Mouse (Mus musculus) kidney, adult 2 months (tissue): Measurements from ENCODE around the gene Ripply3. TPM values are rescaled to one million over a fixed set of nuclear protein-coding genes. Genes with fewer than 3 reads are reported as not detected.

ENCODE experiments used
- DNase-seq: peaks from one replicate; pipeline ENCODE4 v3.0.0; 2021
- H3K27ac ChIP-seq: fragments of 200-500 bp; 2 replicates; pipeline ENCODE4 v1.5.1; 2012; ENCODE audit warnings: low read depth, low read length, control low read depth, inconsistent platforms; ENCODE audit not compliant: insufficient read depth
- H3K27me3 ChIP-seq: fragments of 200-500 bp; replicated peaks from 2 replicates; pipeline ENCODE4 v1.6.1; 2012; ENCODE audit warnings: mild to moderate bottlenecking, moderate library complexity, low read length, inconsistent platforms; ENCODE audit not compliant: control insufficient read depth, insufficient read depth
- H3K36me3 ChIP-seq: fragments of 200-500 bp; 2 replicates; pipeline ENCODE4 v1.6.1; 2012; ENCODE audit warnings: mild to moderate bottlenecking, moderate library complexity, low read length, inconsistent platforms; ENCODE audit not compliant: control insufficient read depth, insufficient read depth
- H3K4me1 ChIP-seq: fragments of 200-500 bp; 2 replicates; pipeline ENCODE4 v1.6.1; 2011; ENCODE audit warnings: low read length; ENCODE audit not compliant: control insufficient read depth, insufficient read depth
- H3K4me3 ChIP-seq: fragments of 200-500 bp; 2 replicates; pipeline ENCODE4 v1.5.1; 2011; ENCODE audit warnings: mild to moderate bottlenecking, low read depth, low read length, control low read depth; ENCODE audit not compliant: insufficient read depth
- CTCF ChIP-seq: fragments of 200-500 bp; conservative IDR thresholded peaks from 2 replicates; pipeline ENCODE4 v1.5.1; 2011; ENCODE audit warnings: low read depth, mild to moderate bottlenecking, control low read depth, low read length, moderate library complexity, mixed read lengths; ENCODE audit not compliant: insufficient read depth, insufficient read length
- POLR2A ChIP-seq: fragments of 200-500 bp; IDR thresholded peaks from one replicate; pipeline ENCODE4 v1.6.1; 2011; ENCODE audit warnings: low read depth, low read length, control low read depth
- WGBS: fragments of 180-500 bp; shearing (Covaris S2); methylation state at CpG from one replicate; pipeline ENCODE4 v1.1.7; 2018; 5-methylcytosine and 5-hydroxymethylcytosine counted together
- polyA plus RNA-seq: library from polyadenylated mRNA; depleted of rRNA; stranded (reverse); fragments of >200 nt; gene quantifications from 2 replicates; pipeline ENCODE4 v1.2.3, GENCODE M21; 2012; rRNA removed

Gene Ripply3
- polyA plus RNA-seq = 4.6 and 5.3 TPM in 2 replicates

GRCm38 (mm10) chr16:94327781-94328711 lies at the start of gene Ripply3:
TSS of gene Ripply3 (plus strand) at chr16:94328420.
- WGBS = 2% methylated on average over 63 of the region's 63 CpGs
- Histone ChIP-seq H3K27ac (peak within 1 kb of the TSS; percentile 79), H3K4me3 (peak within 1 kb of the TSS; percentile 64), H3K27me3 (no peaks in the 10 kb centered on the region), H3K4me1 (no peaks in the 10 kb centered on the region), H3K36me3 (no peaks in the 10 kb centered on the region)
- DNase-seq = peak; percentile 89
- no peak for TF ChIP-seq CTCF
- TF ChIP-seq POLR2A = peak; percentile 74

DNA sequence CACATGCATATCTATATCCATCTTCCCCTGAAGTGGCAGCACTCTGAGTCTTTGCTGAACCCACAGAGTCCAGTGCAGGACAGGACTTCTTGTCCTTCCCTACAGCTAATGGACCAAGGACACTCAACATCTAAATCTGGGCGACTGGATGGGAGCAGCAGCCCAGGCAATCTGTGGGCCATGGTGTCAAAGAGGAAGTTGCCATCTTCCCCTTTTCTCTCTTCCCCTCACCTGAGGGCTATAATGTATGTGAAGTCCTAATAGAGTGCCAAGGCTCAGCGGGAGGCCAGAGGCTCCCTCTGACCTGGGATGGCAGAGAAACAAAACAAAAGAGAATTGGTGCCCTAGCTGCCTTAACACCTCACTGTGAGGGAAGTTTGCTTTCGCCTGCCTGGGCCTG lies 44.2 kb upstream of the Ripply3 start:
- no peak overlapping the region for H3K27ac ChIP-seq
- DNase-seq = no peak
- no peaks in the 10 kb centered on the region for H3K4me1 ChIP-seq
- H3K4me3 ChIP-seq = no peak overlapping the region
- H3K27me3 ChIP-seq = no peaks in the 10 kb centered on the region
- WGBS = 90% methylated on average over 3 of the region's 3 CpGs
- no peaks in the 10 kb centered on the region for H3K36me3 ChIP-seq
- TF ChIP-seq POLR2A (no peak), CTCF (no peak)

GRCm38 (mm10) chr16:94287826-94288225 lies 40.4 kb upstream of the Ripply3 start:
- TF ChIP-seq POLR2A (no peak), CTCF (no peak)
- DNase-seq = no peak
- H3K27ac ChIP-seq = no peak overlapping the region
- 72% methylated on average over 9 of the region's 9 CpGs for WGBS
- no peak overlapping the region for H3K4me3 ChIP-seq
- H3K27me3 ChIP-seq = no peaks in the 10 kb centered on the region
- H3K4me1 ChIP-seq = no peaks in the 10 kb centered on the region
- H3K36me3 ChIP-seq = no peaks in the 10 kb centered on the region

- WGBS = 7% methylated on average over 38 of the region's 39 CpGs
- TF ChIP-seq POLR2A = no peak
- TF ChIP-seq CTCF = no peak
- H3K27me3 ChIP-seq = no peaks in the 10 kb centered on the region
- peak; percentile 33 for DNase-seq
- H3K36me3 ChIP-seq = no peaks in the 10 kb centered on the region
- H3K4me3 ChIP-seq = peak overlapping the region; percentile 74
- H3K4me1 ChIP-seq = no peaks in the 10 kb centered on the region
- no peak overlapping the region for H3K27ac ChIP-seq
These were observed 38.8 kb upstream of the Ripply3 start for GRCm38 (mm10) chr16:94289138-94290072.

DNA sequence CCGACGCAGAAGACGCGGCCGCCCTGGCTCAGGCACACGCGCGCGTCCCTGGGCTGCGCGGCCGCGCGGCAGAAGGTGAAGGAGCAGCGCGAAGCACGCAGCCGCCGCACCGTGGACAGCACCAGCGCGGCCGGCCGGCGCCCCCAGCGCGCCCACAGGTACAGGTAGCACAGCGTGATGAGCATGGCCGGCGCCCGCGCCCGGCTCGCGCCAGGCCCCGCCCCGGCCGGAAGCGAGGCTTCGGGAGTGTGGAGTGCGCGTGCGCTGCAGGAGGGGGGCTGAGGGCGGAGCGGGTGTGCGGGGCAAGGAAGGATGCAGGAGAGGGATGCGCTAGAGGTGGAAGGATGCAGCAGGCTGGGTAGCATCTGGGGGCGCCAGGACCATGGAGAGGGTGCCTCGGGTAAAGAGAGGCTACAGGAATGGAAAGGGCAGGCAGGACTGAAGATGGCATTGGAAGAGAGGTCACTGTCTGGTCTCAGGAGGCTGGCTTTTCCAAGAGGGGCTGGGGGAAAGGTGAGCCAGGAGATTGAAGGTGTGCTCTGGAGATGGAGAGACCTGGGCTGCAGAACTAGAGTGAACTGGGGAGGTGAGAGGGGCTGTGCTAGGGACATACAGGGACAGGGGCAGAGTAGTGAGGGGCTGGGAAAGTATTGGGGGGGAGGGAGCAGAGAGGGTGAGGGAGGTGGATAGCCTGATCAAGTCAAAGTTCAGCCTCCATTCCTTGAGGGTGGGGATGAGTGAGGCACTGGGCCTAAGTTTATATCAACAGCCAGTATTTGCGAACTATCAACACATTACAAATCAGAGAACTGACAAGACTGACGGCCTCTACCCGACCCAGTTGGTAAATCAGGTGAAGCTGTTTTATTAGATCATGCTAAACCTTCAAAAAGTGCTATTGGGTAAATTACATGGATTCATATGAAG lies 37.9 kb upstream of the Ripply3 start:
- peak overlapping the region; percentile 74 for H3K4me3 ChIP-seq
- H3K27ac ChIP-seq = no peak overlapping the region
- no peaks in the 10 kb centered on the region for H3K27me3 ChIP-seq
- peak; percentile 85 for DNase-seq
- 5% methylated on average over 52 of the region's 52 CpGs for WGBS
- H3K4me1 ChIP-seq = no peaks in the 10 kb centered on the region
- no peaks in the 10 kb centered on the region for H3K36me3 ChIP-seq
- TF ChIP-seq CTCF = no peak
- TF ChIP-seq POLR2A = peak; percentile 22

GRCm38 (mm10) chr16:94291141-94291540 lies 37.1 kb upstream of the Ripply3 start:
- no peak for DNase-seq
- Histone ChIP-seq H3K4me3 (no peak overlapping the region), H3K27me3 (no peaks in the 10 kb centered on the region), H3K36me3 (no peaks in the 10 kb centered on the region), H3K4me1 (no peaks in the 10 kb centered on the region), H3K27ac (no peak overlapping the region)
- 86% methylated on average over 4 of the region's 4 CpGs for WGBS
- TF ChIP-seq POLR2A = no peak
